Comparison of ENCODE assay signal across 11 mouse cellular contexts in genomic region chr12:75448921-75449320, GRCm38 (mm10). TPM values are rescaled to one million over a fixed set of nuclear protein-coding genes. Genes with fewer than 3 reads are reported as not detected.
DNase-seq lines count a peak whose midpoint lies in the region; ATAC-seq lines count a peak whose summit lies in the region.
"Had no signal": no experiment of that assay in that cellular context is flagged by ENCODE, and none has a peak within 500 bp of the region (broad histone marks: within the 10 kb centered on the region; RNA-seq: fewer than 3 reads in every experiment).

No protein-coding gene starts in this region.

- no peak overlapping the region for H3K9ac ChIP-seq in intestine, embryonic 16.5 days (ENCODE audit: low read depth, low read length)
- H3K9ac ChIP-seq: midbrain, embryonic 13.5 days had no signal

- H3K27ac ChIP-seq in hindbrain, embryonic 10.5 days = no peak overlapping the region
- H3K27ac ChIP-seq in intestine, embryonic 16.5 days (ENCODE audit: low read length) = no peak overlapping the region
- H3K27ac ChIP-seq: midbrain, embryonic 13.5 days had no signal

- H3K4me1 ChIP-seq in hindbrain, embryonic 10.5 days (replicated peaks) = no peaks in the 10 kb centered on the region
- no peaks in the 10 kb centered on the region for H3K4me1 ChIP-seq in intestine, embryonic 16.5 days (ENCODE audit: control insufficient read depth, insufficient read depth, low read length)
- H3K4me1 ChIP-seq: midbrain, embryonic 13.5 days had no signal

- WGBS in hindbrain, embryonic 10.5 days = 91% methylated on average over 5 of the region's 5 CpGs
- 61% methylated on average over 5 of the region's 5 CpGs for WGBS in intestine, embryonic 16.5 days

- no peak overlapping the region for H3K4me3 ChIP-seq in hindbrain, embryonic 10.5 days
- no peak overlapping the region for H3K4me3 ChIP-seq in intestine, embryonic 16.5 days (ENCODE audit: low read length)
- H3K4me3 ChIP-seq: midbrain, embryonic 13.5 days had no signal

- H3K4me2 ChIP-seq in intestine, embryonic 16.5 days (ENCODE audit: low read depth, low read length) = no peak overlapping the region
- H3K4me2 ChIP-seq: midbrain, embryonic 13.5 days had no signal

- peaks cover 53% of the 10 kb centered on the region for H3K36me3 ChIP-seq in hindbrain, embryonic 10.5 days
- H3K36me3 ChIP-seq in intestine, embryonic 16.5 days (ENCODE audit: control insufficient read depth, insufficient read depth, low read length) = no peaks in the 10 kb centered on the region; the same call in 1 of the 2 replicates

- no peaks in the 10 kb centered on the region for H3K9me3 ChIP-seq in hindbrain, embryonic 10.5 days
- H3K9me3 ChIP-seq in intestine, embryonic 16.5 days (ENCODE audit: control insufficient read depth, low read length) = no peaks in the 10 kb centered on the region
- H3K9me3 ChIP-seq: midbrain, embryonic 13.5 days had no signal

- no peaks in the 10 kb centered on the region for H3K27me3 ChIP-seq in hindbrain, embryonic 10.5 days (ENCODE audit: insufficient read depth, poor library complexity, severe bottlenecking)
- H3K27me3 ChIP-seq in intestine, embryonic 16.5 days (replicated peaks; ENCODE audit: control insufficient read depth, insufficient read depth, low read length) = no peaks in the 10 kb centered on the region
- H3K27me3 ChIP-seq: midbrain, embryonic 13.5 days had no signal

- peak; percentile 25 to 63; a peak in 3 of 4 replicates for ATAC-seq in hematopoietic stem cell, adult 5-6 weeks (replicated peaks in 1 of 2; ENCODE audit: insufficient read depth in 1 of 2, low FRiP score in 2 of 2, low TSS enrichment in 1 of 2, low read depth in 1 of 2, poor library complexity in 2 of 2, severe bottlenecking in 2 of 2)
- peak; percentile 58 for ATAC-seq in megakaryocyte progenitor cell, adult 5-6 weeks (replicated peaks; ENCODE audit: poor library complexity)
- ATAC-seq in intestine, embryonic 16.5 days = no peak
- ATAC-seq: midbrain, embryonic 13.5 days had no signal

- peak; percentile 27 to 50 for DNase-seq in cerebellum, postnatal 14 days
- DNase-seq in cerebellum, adult 11-12 months = no peak
- DNase-seq in right cerebral cortex, postnatal 14 days = peak; percentile 59
- no peak for DNase-seq in right cerebral cortex, adult 2 months (ENCODE audit: low spot score in 2 of 2)
- DNase-seq in hindbrain, embryonic 10.5 days (ENCODE audit: low spot score) = no peak

RNA-seq across cellular contexts. Expression of gene Gphb5, which starts 32.3 kb away (rescaled TPM):
- total RNA-seq in hematopoietic stem cell, adult 5-6 weeks (2017) = not detected in 2 replicates
- total RNA-seq in megakaryocyte progenitor cell, adult 5-6 weeks (2015) = 0.73 TPM in 1 of 2 replicates, not detected in the other
- total RNA-seq in megakaryocyte progenitor cell, adult 5-6 weeks (2017) = not detected in 2 replicates
- not detected in 2 replicates for polyA plus RNA-seq in hindbrain, embryonic 10.5 days (2016; fragmentation: Nextera tagmentation; extraction: Ambion mirVana)
- not detected in 2 replicates for polyA plus RNA-seq in intestine, embryonic 16.5 days (2015; fragmentation: Nextera tagmentation; extraction: Ambion mirVana)
- polyA plus RNA-seq: C2C12; large intestine, adult 2 months; midbrain, embryonic 13.5 days had no signal

Comparison
In these comparisons a context has a peak if more than half of its experiments do, and no peak if none do; other contexts are left out.
1. DNase-seq: peak in cerebellum, postnatal 14 days (2 of 2) and right cerebral cortex, postnatal 14 days (single experiment); none in cerebellum, adult 11-12 months (single experiment), right cerebral cortex, adult 2 months (0 of 2) and hindbrain, embryonic 10.5 days (single experiment).